Mouse (Mus musculus) induced T-regulatory cell, adult 2 months (primary cell): ENCODE results near the gene Gjb6.

Source experiments
- DNase-seq: peaks from one replicate; pipeline ENCODE4 v3.0.0-alpha.2; 2012; ENCODE audit warnings: low read depth

The Gjb6 gene

DNA sequence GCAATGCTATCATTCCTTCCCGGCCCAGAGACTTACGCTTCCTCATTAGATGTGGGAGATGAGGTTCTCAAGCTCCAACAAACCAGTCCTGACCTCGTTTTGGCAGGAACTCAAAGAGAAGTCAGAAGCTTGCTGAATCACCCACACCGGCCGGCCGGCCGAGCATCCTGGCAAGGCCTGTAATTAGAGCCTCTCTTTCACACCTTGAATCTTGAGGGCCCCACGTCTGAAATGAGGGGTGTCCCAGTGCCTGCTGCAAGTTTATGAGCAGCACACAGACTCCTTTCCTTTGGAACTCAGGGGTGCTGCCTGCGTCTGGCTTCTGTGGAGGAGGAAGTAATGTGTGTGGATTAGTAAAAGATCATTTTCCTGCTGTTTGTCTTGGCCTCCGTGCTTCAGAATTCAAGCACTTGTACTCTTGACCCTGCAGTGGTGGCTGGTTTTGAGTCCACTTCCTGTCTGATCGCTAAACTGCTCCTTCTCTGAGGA is 49.2 kb downstream of the Gjb6 start:
- no peak for DNase-seq

DNA sequence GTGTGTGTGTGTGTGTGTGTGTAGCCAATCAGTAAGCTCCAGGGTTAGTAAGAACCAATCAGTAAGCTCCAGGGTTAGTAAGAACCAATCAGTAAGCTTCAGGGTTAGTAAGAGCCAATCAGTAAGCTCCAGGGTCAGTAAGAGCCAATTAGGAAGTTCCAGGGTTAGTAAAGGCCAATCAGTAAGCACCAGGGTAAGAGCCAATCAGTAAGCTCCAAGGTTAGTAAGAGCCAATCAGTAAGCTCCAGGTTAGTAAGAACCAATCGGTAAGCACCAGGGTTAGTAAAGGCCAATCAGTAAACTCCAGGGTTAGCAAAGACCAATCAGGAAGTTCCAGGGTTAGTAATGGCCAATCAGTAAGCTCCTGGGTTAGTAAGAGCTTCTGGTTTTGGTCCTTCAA is 50.5 kb downstream of the Gjb6 start:
- no peak for DNase-seq

DNA sequence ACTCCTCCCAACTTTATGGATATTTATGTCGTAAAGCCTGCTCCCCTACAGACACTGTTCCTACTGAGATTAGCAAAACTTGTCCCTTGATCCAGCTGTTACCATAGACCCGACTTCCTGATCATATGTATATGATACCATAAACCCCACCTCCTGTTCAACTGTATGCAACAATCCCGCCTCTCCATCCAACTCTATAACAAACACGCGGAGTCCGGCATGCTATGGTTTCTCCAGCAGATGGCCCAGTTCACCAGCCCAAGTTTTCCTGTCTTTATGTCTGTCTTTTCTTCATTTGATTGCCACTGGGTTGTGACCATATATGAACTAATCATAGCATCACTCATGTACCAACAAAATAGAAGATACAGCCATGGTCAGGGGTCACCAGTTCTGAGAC is 57.9 kb downstream of the Gjb6 start:
- DNase-seq = no peak
